Mouse (Mus musculus) limb, embryonic 14.5 days (tissue): ENCODE measurements around the gene D230025D16Rik. TPM values are rescaled to one million over a fixed set of nuclear protein-coding genes. Genes with fewer than 3 reads are reported as not detected.
"Not testable (repeated sequence)": the region's sequence is repeated elsewhere in the genome, so short reads cannot be mapped to it uniquely, and the experiment has no call there.

Source experiments
- ATAC-seq: fragments of 200-750 bp; cut with Nextera tagmentation; 2 replicates; pipeline ENCODE4 v1.8.0; 2017; ENCODE audit warnings: low read depth, moderate number of reproducible peaks, moderate TSS enrichment; ENCODE audit not compliant: low FRiP score
- DNase-seq: peaks from one replicate; pipeline ENCODE4 v3.0.0-alpha.2; 2015; ENCODE audit warnings: low spot score
- H3K27ac ChIP-seq: fragments of 300-500 bp; sonication (generic); replicated peaks from 2 replicates; pipeline ENCODE4 v1.5.1; 2014; ENCODE audit warnings: low read depth, mild to moderate bottlenecking, low read length, moderate library complexity, mixed read lengths
- H3K27me3 ChIP-seq: fragments of 300-500 bp; sonication (generic); 2 replicates; pipeline ENCODE4 v1.6.1; 2014; ENCODE audit warnings: low read length, mixed read lengths; ENCODE audit not compliant: control insufficient read depth, insufficient read depth
- H3K36me3 ChIP-seq: fragments of 300-500 bp; sonication (generic); 2 replicates; pipeline ENCODE4 v1.6.1; 2014; ENCODE audit warnings: mild to moderate bottlenecking, low read length, moderate library complexity, mixed read lengths; ENCODE audit not compliant: control insufficient read depth, insufficient read depth
- H3K4me1 ChIP-seq: fragments of 300-500 bp; sonication (generic); 2 replicates; pipeline ENCODE4 v1.6.1; 2014; ENCODE audit warnings: antibody characterized with exemption, low read length, mixed read lengths; ENCODE audit not compliant: control insufficient read depth, insufficient read depth
- H3K4me2 ChIP-seq: fragments of 300-500 bp; sonication (generic); replicated peaks from 2 replicates; pipeline ENCODE4 v1.6.1; 2014; ENCODE audit warnings: low read depth, mild to moderate bottlenecking, low read length, moderate library complexity; ENCODE audit not compliant: severe bottlenecking
- H3K4me3 ChIP-seq: fragments of 300-500 bp; sonication (generic); replicated peaks from 2 replicates; pipeline ENCODE4 v1.5.1; 2014; ENCODE audit warnings: low read length
- H3K9ac ChIP-seq: fragments of 300-500 bp; sonication (generic); 2 replicates; pipeline ENCODE4 v1.6.1; 2014; ENCODE audit warnings: mild to moderate bottlenecking, low read depth, low read length, moderate library complexity; ENCODE audit not compliant: severe bottlenecking
- H3K9me3 ChIP-seq: fragments of 300-500 bp; sonication (generic); 2 replicates; pipeline ENCODE4 v1.6.1; 2016; ENCODE audit warnings: low read length; ENCODE audit not compliant: control insufficient read depth
- POLR2A ChIP-seq: fragments of 200-500 bp; IDR thresholded peaks from 2 replicates; pipeline ENCODE4 v1.8.0; 2012; ENCODE audit warnings: inconsistent platforms, mild to moderate bottlenecking, moderate library complexity, borderline replicate concordance; ENCODE audit not compliant: insufficient read depth, insufficient read length; ENCODE audit errors: extremely low read depth
- WGBS: fragments of 180-500 bp; shearing (Covaris S2); extraction: QIAGEN DNeasy Blood & Tissue Kit; methylation state at CpG from one replicate; pipeline ENCODE4 v1.1.7; 2014; 5-methylcytosine and 5-hydroxymethylcytosine counted together
- polyA plus RNA-seq, 2 experiments: library from polyadenylated mRNA; depleted of rRNA in 1 of 2; stranded (reverse) in 1 of 2; unstranded in 1 of 2; fragments of >200 nt; fragmentation: Nextera tagmentation in 1 of 2; extraction: Ambion mirVana in 1 of 2; gene quantifications; 2 replicates each; pipeline versions ENCODE4 v1.2.1 to v1.2.3; 2012 to 2014

D230025D16Rik gene
- 30.1 and 32.8 TPM in 2 replicates for polyA plus RNA-seq (2012; rRNA removed)
- 27.3 and 31.5 TPM in 2 replicates for polyA plus RNA-seq (2014; fragmentation: Nextera tagmentation; extraction: Ambion mirVana)

- peak; percentile 93; the same call in 1 of the 2 replicates for TF ChIP-seq POLR2A
- Histone ChIP-seq H3K4me1 (peaks cover 9% of the 10 kb centered on the region), H3K4me3 (peak within 1 kb of the TSS; percentile 99), H3K9ac (peak within 1 kb of the TSS; percentile 85), H3K27me3 (no peaks in the 10 kb centered on the region), H3K4me2 (peak within 1 kb of the TSS; percentile 85), H3K27ac (peak within 1 kb of the TSS; percentile 90), H3K36me3 (no peaks in the 10 kb centered on the region), H3K9me3 (no peaks in the 10 kb centered on the region)
- DNase-seq (peak; percentile 94), ATAC-seq (peak; percentile 94)
- under 1% methylated on average over 34 of the region's 34 CpGs for WGBS
Measured at GRCm38 (mm10) chr8:105224413-105225271, at the start of gene D230025D16Rik. Gene D230025D16Rik, plus strand, starts transcription at chr8:105225145.

- not testable (repeated sequence) for H3K9ac ChIP-seq, H3K27ac ChIP-seq, H3K4me1 ChIP-seq, H3K4me2 ChIP-seq, H3K4me3 ChIP-seq, H3K27me3 ChIP-seq, H3K9me3 ChIP-seq, ATAC-seq, DNase-seq
- peaks cover 31% of the 10 kb centered on the region for H3K36me3 ChIP-seq
- WGBS: 97% methylated on average over 3 of the region's 3 CpGs
Measured at GRCm38 (mm10) chr8:105175287-105175686, 49.7 kb upstream of the D230025D16Rik start.

- Histone ChIP-seq H3K27ac (no peak overlapping the region), H3K4me1 (no peaks in the 10 kb centered on the region), H3K27me3 (no peaks in the 10 kb centered on the region), H3K4me2 (no peak overlapping the region), H3K4me3 (no peak overlapping the region), H3K9me3 (no peaks in the 10 kb centered on the region), H3K36me3 (peaks cover 47% of the 10 kb centered on the region), H3K9ac (no peak overlapping the region)
- TF ChIP-seq POLR2A: no peak
- DNase-seq (no peak), ATAC-seq (no peak)
- 64% methylated on average over 6 of the region's 6 CpGs for WGBS
Measured at GRCm38 (mm10) chr8:105178211-105178800, 46.6 kb upstream of the D230025D16Rik start.

- Histone ChIP-seq H3K4me2 (no peak overlapping the region), H3K4me3 (no peak overlapping the region), H3K27ac (no peak overlapping the region), H3K27me3 (no peaks in the 10 kb centered on the region), H3K9ac (no peak overlapping the region), H3K9me3 (no peaks in the 10 kb centered on the region), H3K4me1 (peaks cover 4% of the 10 kb centered on the region; the same call in 1 of the 2 replicates), H3K36me3 (peaks cover 43% of the 10 kb centered on the region)
- no peak for TF ChIP-seq POLR2A
- ATAC-seq (no peak), DNase-seq (no peak)
- 33% methylated on average over 1 of the region's 1 CpGs for WGBS
Measured at GRCm38 (mm10) chr8:105182201-105182600, 42.7 kb upstream of the D230025D16Rik start.

GRCm38 (mm10) chr8:105186467-105187005 is 38.4 kb upstream of the D230025D16Rik start:
- no peak overlapping the region for H3K9ac ChIP-seq
- no peaks in the 10 kb centered on the region for H3K27me3 ChIP-seq
- 74% methylated on average over 1 of the region's 1 CpGs for WGBS
- peaks cover 4% of the 10 kb centered on the region; the same call in 1 of the 2 replicates for H3K4me1 ChIP-seq
- no peak for TF ChIP-seq POLR2A
- DNase-seq (no peak), ATAC-seq (no peak)
- peaks cover 23% of the 10 kb centered on the region; the same call in 1 of the 2 replicates for H3K36me3 ChIP-seq
- no peak overlapping the region for H3K27ac ChIP-seq
- no peak overlapping the region for H3K4me2 ChIP-seq
- no peaks in the 10 kb centered on the region for H3K9me3 ChIP-seq
- H3K4me3 ChIP-seq: no peak overlapping the region
